Mouse (Mus musculus) heart, postnatal 10 days (tissue): Measurements from ENCODE around the gene 1700017D01Rik. TPM values are rescaled to one million over a fixed set of nuclear protein-coding genes. Genes with fewer than 3 reads are reported as not detected.
"Not testable (repeated sequence)": the region's sequence is repeated elsewhere in the genome, so short reads cannot be mapped to it uniquely, and the experiment has no call there.

ENCODE experiments used
- DNase-seq, 2 experiments: peaks; one replicate each; pipeline ENCODE4 v3.0.0; 2021
- intact Hi-C: fragments of 180-260 bp; cut with DNase I; formaldehyde crosslinking; loops from one replicate; pipeline ENCODE4 v1.15.1; 2025
- total RNA-seq, 2 experiments: library from RNA; stranded (reverse); gene quantifications; 2 replicates each; pipeline ENCODE4 v1.2.3; 2021

The 1700017D01Rik gene
- not detected for total RNA-seq

DNA sequence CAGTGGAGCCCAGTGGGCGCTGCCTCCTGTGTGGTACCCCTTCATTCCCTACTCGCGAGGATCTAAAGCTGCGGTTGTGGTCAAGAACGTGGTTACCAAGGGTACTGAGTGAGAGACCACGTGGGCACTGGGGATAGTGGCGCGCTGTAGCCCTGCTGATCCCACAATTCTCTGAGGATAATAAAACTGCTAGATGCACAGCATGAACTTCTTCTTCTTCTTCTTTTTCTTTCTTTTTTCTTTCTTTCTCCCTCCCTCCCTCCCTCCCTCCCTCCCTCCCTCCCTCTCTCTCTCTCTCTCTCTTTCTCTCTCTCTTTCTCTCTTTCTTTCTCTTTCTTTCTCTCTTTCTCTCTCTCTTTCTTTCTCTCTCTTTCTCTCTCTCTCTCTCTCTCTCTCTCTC lies at the start of gene 1700017D01Rik:
1700017D01Rik (minus strand) TSS at position 101 of the 400 bp plus-strand sequence.
- DNase-seq, intact Hi-C loops: not testable (repeated sequence)

DNA sequence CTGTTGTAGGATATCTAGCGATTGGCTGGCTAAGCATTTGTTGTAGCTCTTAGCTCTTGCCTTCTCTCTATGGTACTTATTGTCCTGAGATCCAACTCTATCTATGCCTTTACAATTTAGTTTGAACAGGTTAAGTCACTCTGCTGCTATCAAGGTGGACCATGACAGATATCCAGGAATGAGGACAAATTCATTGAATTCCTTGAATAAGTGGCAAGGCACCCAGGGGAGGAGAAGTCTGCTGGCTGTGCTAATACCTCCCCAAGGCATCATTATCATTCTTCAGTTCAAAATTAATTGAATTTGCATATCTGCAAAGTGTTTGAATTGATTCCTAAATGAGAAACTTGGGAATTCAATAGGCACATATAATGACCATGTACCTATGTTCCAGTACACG lies 46.8 kb upstream of the 1700017D01Rik start:
- no peak for DNase-seq
- intact Hi-C loops = no loop called here

DNA sequence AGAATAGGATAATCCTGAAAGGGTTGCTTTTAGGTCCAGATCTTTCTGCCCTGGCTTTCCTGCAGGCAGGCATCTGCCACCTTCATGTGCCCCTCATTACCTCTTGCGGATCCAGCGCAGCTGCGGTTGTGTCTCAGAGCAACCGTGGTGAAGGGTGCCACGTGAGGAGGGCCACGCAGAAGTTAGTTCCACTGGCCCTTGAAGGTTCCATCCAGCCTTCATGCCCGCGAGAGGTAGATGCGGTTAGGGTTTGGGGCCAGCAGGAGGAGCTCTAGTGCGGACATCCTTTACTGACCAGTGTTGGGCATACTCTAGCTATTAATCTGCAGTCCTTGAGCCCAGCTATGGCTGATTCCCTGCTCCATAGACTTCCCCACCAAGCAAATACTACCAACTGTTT lies 34.5 kb upstream of the 1700017D01Rik start, which contains the start of gene 1700025F22Rik:
1700025F22Rik (minus strand) TSS at position 149 of the 400 bp plus-strand sequence.
- DNase-seq = peak; percentile 2 to 4
- intact Hi-C loops = no loop called here

DNA sequence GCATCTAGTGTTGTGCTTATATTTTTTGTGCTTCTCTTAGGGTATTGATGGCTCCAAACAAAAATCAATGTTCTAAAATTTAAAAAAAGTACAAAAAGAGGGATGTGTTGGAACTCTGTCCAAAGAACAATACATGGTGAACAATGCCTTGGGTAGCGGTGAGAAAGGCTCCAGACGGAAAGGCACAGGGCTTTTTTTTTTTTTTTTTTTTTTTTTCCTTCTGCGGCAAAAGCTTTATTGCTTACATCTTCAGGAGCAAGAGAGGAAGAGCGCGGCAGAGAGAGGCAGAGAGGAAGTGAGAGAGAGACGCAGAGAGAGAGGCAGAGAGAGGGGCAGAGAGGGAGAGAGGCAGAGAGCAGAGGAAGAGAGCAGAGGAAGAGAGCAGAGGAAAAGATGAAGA lies 27.2 kb upstream of the 1700017D01Rik start:
- DNase-seq, intact Hi-C loops: not testable (repeated sequence)

- intact Hi-C loops = no loop called here
Measured at GRCm38 (mm10) chr19:11135336-11135735, 4.7 kb upstream of the 1700017D01Rik start.

DNA sequence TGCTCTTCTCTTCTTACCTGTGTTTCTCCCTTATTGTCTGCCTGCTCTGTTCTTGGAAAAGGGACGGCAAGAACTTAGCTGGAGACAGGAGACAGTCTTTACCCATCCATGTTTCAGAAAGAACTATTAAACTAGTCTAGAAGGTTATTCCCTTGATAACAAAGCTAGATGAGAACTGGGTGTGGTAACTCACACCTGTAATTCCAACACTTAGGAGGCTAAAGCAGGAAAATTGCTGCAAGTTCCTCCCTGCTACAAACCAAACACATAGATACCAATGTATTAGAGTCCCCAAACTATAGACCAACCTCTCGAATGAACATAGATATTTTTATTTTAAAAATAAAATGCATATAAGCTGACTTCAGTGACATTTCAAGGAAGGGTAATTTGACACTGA lies 4.2 kb upstream of the 1700017D01Rik start:
- intact Hi-C loops = no loop called here
- no peak for DNase-seq

More at GRCm38 (mm10) chr19:11135336-11135735, 4.7 kb upstream of the 1700017D01Rik start:
- no peak for DNase-seq

DNA sequence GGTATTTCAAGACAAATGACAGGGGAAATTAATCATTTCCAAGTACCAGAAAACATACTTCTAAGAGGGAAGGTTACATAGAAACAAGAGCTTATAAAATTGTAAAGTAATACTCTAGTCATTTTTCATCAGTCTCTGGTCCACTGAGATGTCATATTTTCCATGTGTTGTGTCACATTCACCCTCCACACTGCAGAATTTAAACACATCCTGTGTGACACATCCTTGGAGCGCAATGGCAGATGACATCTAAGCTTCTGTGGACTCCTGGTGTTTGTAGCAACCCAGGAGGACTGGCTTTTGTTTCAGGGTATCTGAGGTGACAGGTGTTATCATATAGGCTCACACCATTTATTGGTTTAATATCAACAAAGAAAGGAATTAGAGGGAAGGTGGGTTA lies 974 bp downstream of the 1700017D01Rik start:
- intact Hi-C loops = no loop called here
- DNase-seq = no peak

DNA sequence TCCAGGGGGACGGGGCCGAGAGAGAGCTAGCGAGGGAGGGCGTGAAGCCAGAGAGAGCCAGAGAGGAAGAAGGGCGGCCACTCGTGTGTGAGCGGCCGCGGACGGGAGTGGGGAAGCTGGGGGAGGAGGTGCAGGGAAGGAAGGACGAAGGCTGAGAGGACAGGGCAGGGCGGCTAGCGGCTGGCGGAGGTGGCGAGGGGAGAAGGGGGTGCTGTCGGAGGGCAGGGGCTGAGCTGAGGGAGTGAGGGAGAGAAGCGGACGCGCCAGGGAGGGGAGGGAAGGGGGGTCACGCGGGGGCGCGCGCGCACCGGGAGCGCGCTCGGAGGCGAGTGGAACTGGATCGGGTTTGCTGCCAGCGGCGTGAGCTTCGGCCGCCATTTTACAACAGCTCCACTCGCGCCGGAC lies 9.7 kb downstream of the 1700017D01Rik start:
- intact Hi-C loops = not testable (repeated sequence)
- peak; percentile 16 to 40 for DNase-seq

GRCm38 (mm10) chr19:11119338-11119737 lies 11.3 kb downstream of the 1700017D01Rik start:
- DNase-seq = no peak
- intact Hi-C loops = no loop called here

GRCm38 (mm10) chr19:11107746-11108145 lies 22.9 kb downstream of the 1700017D01Rik start:
- DNase-seq = peak; percentile 40 to 46
- intact Hi-C loops = no loop called here

GRCm38 (mm10) chr19:11101880-11102279 lies 28.8 kb downstream of the 1700017D01Rik start:
- intact Hi-C loops = no loop called here

DNA sequence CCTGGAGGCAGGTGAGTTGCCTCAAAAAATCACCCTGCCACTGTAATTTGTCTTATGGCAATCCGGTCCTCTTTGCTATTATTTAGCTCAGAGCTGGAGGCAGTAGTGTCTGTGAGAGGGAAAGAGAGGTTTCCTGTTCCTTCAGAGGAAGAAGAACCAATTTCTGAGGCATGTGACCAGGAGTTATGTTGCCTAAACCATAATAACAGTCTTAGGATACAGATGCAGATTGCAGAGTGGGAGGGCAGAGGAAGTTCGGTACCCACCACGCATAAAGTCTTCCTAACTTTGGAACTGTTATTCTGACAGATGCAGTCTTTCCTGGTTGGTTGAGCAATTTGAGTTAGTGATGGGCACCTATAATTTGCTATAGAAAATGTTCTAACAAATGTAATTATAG lies 32.3 kb downstream of the 1700017D01Rik start:
- intact Hi-C loops = no loop called here
- no peak for DNase-seq

More at GRCm38 (mm10) chr19:11101880-11102279, 28.8 kb downstream of the 1700017D01Rik start:
- DNase-seq = no peak

- intact Hi-C loops, DNase-seq: not testable (repeated sequence)
Measured at GRCm38 (mm10) chr19:11092131-11092530, 38.5 kb downstream of the 1700017D01Rik start.

DNA sequence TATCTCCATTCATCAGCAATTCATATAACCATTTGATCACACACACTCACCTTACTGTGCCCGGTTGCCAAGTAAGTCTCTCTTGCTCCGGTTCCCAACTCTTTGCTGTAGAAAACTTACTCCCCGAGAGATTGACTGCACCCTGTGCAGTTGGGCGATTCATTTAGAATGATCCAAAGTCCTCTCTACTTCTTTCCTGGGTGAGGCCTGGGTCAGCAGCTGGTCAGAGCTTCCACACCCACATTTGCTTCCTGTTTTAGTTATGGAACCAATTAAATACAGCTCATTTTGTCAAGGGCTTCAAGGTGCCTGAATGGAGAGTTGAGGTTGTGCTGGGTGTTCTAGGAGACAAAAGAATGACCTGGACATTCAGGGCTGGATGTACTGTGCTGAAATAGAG lies 49.7 kb downstream of the 1700017D01Rik start, which contains the start of gene Ms4a8a:
Ms4a8a (minus strand) TSS at position 169 of the 400 bp plus-strand sequence.
- intact Hi-C loops = loop anchor here (2.0 kb wide), 1 partner anchor 16 kb away; no protein-coding TSS in a partner anchor
- DNase-seq = no peak

DNA sequence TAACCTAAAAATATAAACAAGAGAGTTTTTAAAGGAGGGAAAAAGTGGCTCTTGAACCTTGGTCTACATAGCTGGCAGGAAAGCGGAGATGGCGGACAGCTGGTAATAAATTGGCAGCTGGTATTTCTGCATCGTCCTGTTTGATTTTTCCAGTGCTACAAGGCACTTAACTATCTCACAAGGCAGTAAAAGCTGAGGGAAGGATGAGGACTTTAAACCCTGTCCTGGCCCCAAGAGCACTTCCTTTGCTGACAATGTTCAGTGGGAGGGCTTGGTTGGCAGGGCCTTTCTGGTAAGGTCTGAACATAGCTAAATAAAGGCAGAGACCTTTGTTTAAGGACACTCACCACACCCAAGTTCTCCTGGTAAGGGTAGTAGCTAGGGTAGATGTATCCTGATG lies 60.3 kb downstream of the 1700017D01Rik start:
- no peak for DNase-seq
- intact Hi-C loops = no loop called here

DNA sequence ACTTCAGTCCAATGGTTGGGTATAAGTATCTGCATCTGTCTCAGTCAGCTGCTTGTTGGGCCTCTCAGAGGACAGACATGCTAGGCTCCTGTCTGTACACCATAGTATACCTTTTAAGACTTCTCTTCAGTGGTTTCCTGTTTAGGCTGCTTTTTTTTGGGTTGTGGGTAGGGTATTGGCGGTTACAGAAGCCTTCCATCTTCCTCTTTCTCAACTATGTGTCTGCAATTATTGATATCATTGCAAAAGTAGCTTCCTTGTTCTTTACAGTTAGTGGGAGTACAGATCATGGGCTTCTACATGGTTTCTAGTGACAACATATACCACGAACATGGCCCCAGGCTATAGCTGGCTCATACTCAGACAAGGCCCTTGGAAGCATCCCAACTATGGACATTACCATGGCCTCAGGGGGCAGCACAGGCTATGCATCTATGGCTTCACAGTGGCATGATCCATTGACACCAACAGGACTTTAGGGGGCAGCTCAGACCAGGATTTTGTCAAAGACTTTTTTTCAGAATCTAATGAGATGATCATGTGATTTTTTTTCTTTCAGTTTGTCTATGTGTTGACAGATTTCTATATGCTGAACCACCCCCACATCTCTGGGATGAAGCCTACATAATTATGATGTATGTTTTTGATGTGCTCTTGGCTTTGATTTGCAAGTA lies 65.3 kb downstream of the 1700017D01Rik start:
- intact Hi-C loops = no loop called here
- DNase-seq = no peak

- intact Hi-C loops = no loop called here
- DNase-seq = no peak
Measured at GRCm38 (mm10) chr19:11060900-11061299, 69.8 kb downstream of the 1700017D01Rik start.

DNA sequence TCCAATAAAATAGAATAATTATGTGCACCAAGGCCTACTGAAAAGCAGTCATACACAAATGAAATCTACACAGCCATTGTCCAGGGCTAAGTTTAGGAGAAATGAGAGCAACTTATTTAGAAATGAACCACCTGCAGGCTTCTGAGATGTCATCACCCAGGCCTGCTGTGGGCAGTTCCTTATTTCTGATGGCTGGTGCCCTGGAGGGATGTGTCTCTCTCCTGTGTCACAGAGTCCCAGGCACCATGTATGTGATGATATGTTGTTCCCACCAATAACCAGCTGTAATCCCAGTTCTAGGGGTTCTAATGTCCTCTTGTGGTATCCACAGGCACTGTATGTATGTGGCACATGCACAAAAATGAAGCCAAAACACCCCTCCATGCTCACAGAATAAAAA lies 70.7 kb downstream of the 1700017D01Rik start:
- no peak for DNase-seq
- intact Hi-C loops = no loop called here

DNA sequence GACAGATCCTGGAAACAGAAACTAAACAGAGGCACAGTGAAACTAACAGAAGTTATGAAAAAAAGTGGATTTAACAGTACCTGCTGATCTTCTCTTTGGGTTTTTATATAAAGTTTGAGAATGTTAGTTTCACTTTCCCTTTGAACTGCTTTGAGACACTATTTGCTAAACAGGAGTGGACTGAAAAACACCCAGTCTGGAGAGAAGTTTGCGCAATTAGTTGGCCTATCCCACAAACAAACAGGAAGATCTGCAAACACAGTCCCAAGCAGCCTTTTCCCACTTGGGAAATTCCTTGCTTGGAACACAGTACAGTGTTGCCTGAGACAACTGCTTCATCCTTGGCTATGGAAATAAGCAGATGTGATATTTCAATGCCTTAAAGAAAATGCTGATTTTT lies 75.0 kb downstream of the 1700017D01Rik start:
- peak in 1 of 2 experiments; percentile 19 for DNase-seq

GRCm38 (mm10) chr19:11053277-11053676 lies 77.4 kb downstream of the 1700017D01Rik start:
- intact Hi-C loops = no loop called here
- no peak for DNase-seq

More for the DNA sequence above, 75.0 kb downstream of the 1700017D01Rik start:
- intact Hi-C loops = not testable (repeated sequence)

- intact Hi-C loops = no loop called here
- no peak for DNase-seq
Measured at GRCm38 (mm10) chr19:11052877-11053276, 77.8 kb downstream of the 1700017D01Rik start.

DNA sequence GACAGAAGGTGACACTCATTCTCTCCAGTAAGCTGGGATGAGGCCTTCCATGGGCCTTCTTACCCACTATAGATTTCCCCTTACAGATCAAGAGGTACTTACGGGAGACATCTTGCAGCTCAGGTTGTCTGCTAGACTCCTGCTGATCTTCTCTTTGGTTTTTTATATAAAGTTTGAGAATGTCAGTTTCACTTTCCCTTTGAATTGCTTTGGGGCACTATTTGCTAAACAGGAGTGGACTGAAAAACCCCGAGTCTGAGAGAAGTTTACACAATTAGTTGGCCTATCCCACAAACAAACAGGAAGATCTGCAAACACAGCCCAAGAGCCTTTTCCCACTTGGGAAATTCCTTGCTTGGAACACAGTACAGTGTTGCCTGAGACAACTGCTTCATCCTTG lies 80.4 kb downstream of the 1700017D01Rik start:
- intact Hi-C loops = no loop called here
- DNase-seq = peak in 1 of 2 experiments; percentile 15
